Mouse (Mus musculus): ENCODE results near the gene Gk2. TPM values are rescaled to one million over a fixed set of nuclear protein-coding genes. Genes with fewer than 3 reads are reported as not detected.

The Gk2 gene
- polyA plus RNA-seq (2016; fragmentation: Nextera tagmentation; extraction: Ambion mirVana): not detected in 2 replicates

DNA sequence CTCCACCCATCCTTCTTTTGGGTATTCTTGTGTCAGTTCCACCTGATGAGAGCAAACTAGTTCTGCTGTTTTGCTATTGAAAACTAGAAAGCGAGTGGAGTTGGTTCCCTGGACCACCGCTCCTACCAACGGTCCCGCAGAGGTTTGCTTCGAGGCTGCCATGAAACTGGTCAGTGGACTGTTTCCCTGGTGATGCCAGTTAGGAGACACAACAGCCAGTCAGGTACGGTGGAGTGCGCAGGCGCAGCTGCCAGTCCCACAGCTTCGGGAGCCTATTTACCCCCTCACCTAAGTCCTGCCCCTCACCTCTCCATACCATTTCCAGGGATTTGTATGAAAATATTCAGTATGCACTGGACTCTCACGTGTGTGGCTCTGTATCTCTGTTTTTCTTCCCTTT, at the start of gene Gk2:
Gene Gk2 (minus strand): TSS at position 206 of the 400 bp plus-strand sequence.
- H3K4me1 ChIP-seq: peaks cover 2% of the 10 kb centered on the region
- H3K36me3 ChIP-seq: no peaks in the 10 kb centered on the region
- no peak for DNase-seq (ENCODE audit: low spot score)
- H3K27me3 ChIP-seq (ENCODE audit: low read depth, poor library complexity, severe bottlenecking): no peaks in the 10 kb centered on the region
- no peak within 1 kb of the TSS for H3K27ac ChIP-seq
- WGBS: 93% methylated on average over 10 of the region's 10 CpGs
- no peaks in the 10 kb centered on the region for H3K9me3 ChIP-seq (replicated peaks)
- no peak within 1 kb of the TSS for H3K4me3 ChIP-seq

DNA sequence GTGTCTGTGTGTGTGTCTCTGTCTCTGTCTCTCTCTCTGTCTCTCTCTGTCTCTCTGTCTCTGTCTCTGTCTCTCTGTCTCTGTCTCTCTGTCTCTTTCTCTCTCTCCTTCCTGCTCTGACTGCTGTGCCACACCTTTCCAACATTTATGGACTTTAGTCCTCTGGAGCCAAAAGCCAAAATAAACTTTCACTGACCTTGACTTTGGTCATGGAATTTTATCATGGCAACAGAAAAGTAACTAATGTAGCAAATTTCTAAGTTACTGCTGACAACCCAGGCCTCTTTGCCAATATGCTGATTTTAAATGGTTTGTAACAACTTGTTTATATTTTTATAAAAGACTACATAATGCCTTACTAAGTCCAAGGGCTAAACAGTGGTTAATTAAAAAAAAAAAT, 41.2 kb upstream of the Gk2 start:
- DNase-seq (ENCODE audit: low spot score): no peak
- Histone ChIP-seq H3K27me3 (ENCODE audit: low read depth, poor library complexity, severe bottlenecking) (no peaks in the 10 kb centered on the region), H3K4me3 (no peak overlapping the region), H3K9me3 (replicated peaks) (no peaks in the 10 kb centered on the region), H3K4me1 (no peaks in the 10 kb centered on the region), H3K36me3 (no peaks in the 10 kb centered on the region), H3K27ac (no peak overlapping the region)

DNA sequence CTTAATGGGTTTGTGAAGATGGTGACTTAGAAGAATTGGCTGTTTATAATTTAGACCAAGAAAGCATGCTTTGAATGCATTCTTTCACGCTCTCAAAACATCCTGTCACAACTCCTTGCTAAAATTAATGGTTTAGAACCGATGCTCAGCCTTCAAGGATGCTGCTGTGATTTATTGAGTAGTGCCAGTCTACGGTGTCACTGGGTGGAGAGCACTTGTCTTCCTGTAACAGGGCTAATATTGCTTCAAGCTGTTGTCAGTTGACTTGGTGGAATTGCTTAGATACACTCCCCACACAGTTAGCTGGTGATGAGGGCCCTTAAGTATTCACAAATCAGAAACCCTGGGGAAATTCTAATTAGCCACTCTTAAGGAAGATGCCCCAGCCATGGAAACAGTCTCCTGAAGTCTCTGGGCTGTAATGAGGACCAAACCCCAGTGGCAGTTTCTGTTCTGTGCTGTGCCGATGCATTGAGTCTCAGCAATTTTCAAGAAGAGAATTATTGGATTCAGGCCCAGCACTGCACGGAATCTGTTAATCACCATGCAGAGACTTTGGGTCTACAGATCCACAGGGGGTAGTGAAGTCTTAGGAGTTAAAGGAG, 38.8 kb upstream of the Gk2 start:
- WGBS: 63% methylated on average over 5 of the region's 5 CpGs
- H3K27ac ChIP-seq: no peak overlapping the region
- no peaks in the 10 kb centered on the region for H3K4me1 ChIP-seq
- H3K9me3 ChIP-seq (replicated peaks): no peaks in the 10 kb centered on the region
- no peaks in the 10 kb centered on the region for H3K27me3 ChIP-seq (ENCODE audit: low read depth, poor library complexity, severe bottlenecking)
- no peak for DNase-seq (ENCODE audit: low spot score)
- H3K36me3 ChIP-seq: no peaks in the 10 kb centered on the region
- no peak overlapping the region for H3K4me3 ChIP-seq

DNA sequence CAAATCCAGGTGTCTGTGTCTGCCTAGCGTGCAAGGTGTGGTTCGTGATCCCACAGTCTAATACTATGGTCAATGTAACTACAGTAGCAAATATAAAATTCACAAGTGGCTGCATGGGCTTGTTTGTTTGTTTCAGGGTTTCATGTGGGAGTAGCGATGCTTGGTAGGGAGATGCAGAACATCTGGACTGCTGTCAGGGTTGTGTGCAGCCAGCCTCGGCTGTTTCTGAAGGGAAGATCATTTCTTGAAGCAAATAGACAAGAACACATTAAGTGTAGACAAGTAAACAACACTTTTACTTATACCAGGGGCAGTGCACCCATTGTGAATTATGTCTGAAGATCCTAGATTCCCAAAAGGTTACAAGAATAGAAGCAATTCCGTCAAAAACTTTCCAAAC, 36.6 kb upstream of the Gk2 start:
- Histone ChIP-seq H3K27me3 (ENCODE audit: low read depth, poor library complexity, severe bottlenecking) (no peaks in the 10 kb centered on the region), H3K27ac (no peak overlapping the region)

DNA sequence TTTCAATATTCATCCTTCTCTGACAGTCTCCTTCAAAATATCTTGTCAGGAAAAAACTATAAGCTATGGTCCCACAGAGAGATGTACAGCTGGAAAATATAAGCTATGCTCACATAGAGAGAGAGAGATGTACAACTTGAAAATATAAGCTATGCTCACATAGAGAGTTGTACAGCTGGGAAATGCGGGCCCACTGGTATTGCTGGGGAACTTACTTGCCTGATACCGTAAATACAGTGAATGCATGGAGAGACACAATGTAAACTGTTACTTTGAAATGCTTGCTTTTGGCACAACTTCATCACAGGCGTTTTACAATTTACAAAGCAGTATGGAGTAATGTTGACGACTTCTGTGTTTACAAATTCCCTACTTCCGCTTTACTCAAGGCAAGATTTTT, 29.3 kb upstream of the Gk2 start:
- Histone ChIP-seq H3K4me1 (no peaks in the 10 kb centered on the region), H3K27me3 (ENCODE audit: low read depth, poor library complexity, severe bottlenecking) (no peaks in the 10 kb centered on the region), H3K9me3 (replicated peaks) (no peaks in the 10 kb centered on the region), H3K27ac (no peak overlapping the region), H3K4me3 (no peak overlapping the region), H3K36me3 (no peaks in the 10 kb centered on the region)
- 94% methylated on average over 5 of the region's 5 CpGs for WGBS
- no peak for DNase-seq (ENCODE audit: low spot score)

More for the DNA sequence above, 36.6 kb upstream of the Gk2 start:
- 88% methylated on average over 5 of the region's 5 CpGs for WGBS
- DNase-seq (ENCODE audit: low spot score): no peak
- H3K36me3 ChIP-seq: no peaks in the 10 kb centered on the region
- no peaks in the 10 kb centered on the region for H3K9me3 ChIP-seq (replicated peaks)
- H3K4me3 ChIP-seq: no peak overlapping the region
- no peaks in the 10 kb centered on the region for H3K4me1 ChIP-seq

DNA sequence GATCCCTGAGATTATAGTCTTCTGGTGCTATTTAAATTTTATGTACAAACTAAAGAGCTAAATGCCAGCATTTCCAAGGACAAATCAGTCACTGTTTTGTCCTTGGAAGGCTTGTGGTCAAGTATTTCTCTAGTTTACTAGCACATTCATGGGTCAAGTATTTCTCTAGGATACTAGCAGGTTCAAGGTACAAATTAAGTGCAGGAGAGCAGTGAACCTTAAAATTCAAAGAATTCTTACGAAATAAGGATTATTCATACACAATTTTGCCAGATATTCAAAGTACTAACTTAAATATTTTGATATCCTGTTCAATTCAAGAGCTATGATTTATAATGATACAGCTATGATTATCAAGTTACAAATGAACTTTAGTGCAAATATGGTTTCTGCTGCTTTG, 23.2 kb upstream of the Gk2 start:
- Histone ChIP-seq H3K27ac (no peak overlapping the region), H3K36me3 (no peaks in the 10 kb centered on the region), H3K4me1 (no peaks in the 10 kb centered on the region), H3K9me3 (replicated peaks) (no peaks in the 10 kb centered on the region), H3K4me3 (no peak overlapping the region), H3K27me3 (ENCODE audit: low read depth, poor library complexity, severe bottlenecking) (no peaks in the 10 kb centered on the region)
- 75% methylated on average over 1 of the region's 1 CpGs for WGBS
- DNase-seq (ENCODE audit: low spot score): no peak

DNA sequence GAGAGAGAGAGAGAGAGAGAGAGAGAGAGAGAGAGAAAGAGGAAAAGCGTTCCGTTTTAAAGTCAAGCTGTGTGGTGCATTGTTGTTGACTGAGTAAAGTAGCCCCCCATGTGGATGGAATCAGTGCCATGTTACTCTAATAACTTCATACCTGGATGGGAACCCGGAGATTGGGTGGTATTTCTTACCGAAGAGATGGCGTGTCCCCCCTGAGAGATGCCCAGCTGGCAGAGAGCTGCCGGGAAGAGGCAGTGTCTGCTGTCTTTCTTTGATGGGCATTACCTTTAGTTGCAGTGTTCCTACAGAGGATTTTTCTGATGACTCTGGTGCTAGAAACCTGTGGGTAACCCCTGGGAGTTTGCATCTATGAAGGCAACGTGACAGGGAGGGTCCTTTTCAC, 10.4 kb upstream of the Gk2 start:
- no peaks in the 10 kb centered on the region for H3K36me3 ChIP-seq
- no peaks in the 10 kb centered on the region for H3K4me1 ChIP-seq
- WGBS: 91% methylated on average over 7 of the region's 7 CpGs
- H3K9me3 ChIP-seq (replicated peaks): no peaks in the 10 kb centered on the region
- DNase-seq (ENCODE audit: low spot score): no peak
- H3K27me3 ChIP-seq (ENCODE audit: low read depth, poor library complexity, severe bottlenecking): no peaks in the 10 kb centered on the region
- H3K27ac ChIP-seq: no peak overlapping the region
- no peak overlapping the region for H3K4me3 ChIP-seq

DNA sequence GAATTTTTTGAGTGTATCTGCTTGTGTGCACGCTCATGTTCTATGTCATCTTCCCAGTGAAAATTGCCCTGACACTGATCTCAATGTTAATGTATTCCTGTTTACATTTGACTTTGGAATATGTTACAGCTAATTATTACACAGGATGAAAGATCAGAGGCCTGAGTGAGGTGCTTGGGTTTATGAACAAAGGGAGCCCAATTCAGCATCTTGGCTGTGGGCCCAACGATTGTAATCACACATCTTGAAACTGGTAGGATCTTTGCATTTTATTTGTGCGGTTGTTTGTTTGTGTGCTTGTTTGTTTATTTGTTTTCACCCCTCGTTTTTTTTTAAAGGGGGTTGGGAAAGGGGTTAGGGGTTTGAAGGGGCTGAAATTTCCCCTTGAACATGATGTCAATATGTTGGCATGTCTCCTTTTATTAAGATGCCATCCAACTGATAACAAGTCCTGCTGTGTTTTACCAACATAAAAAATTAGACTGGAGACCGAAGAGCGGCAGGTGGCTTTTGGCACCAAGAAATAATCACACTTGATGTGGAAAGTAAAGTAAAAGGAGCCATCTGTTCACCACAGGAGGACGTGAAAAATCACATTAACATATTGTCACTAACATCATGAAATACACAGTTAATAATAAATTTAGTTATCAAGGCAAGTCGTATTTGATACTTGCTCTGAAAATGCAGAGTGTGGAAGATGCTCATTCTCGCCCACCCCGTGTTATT, 9.8 kb upstream of the Gk2 start:
- Histone ChIP-seq H3K4me1 (no peaks in the 10 kb centered on the region), H3K36me3 (no peaks in the 10 kb centered on the region), H3K4me3 (no peak overlapping the region), H3K27ac (no peak overlapping the region), H3K9me3 (replicated peaks) (no peaks in the 10 kb centered on the region), H3K27me3 (ENCODE audit: low read depth, poor library complexity, severe bottlenecking) (no peaks in the 10 kb centered on the region)
- 88% methylated on average over 10 of the region's 10 CpGs for WGBS
- DNase-seq (ENCODE audit: low spot score): no peak

DNA sequence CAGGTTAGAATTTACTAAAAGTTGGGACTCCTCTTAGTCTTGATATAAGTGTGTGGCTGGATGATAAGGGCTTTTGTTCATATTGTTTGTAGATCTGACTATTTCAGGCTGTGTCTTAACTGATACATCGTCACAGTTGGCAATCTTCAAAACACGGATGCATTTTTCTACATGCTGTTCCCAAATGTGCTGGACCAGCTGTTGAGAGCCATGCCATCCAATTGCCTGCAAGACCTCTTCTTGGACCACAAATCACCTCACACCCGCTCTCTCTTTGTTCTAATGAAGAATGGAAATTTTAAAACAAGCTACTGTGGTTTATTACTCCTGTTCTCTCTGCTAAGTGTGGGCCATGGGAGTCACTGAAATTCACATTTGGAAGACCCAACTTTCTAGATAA, 9.1 kb upstream of the Gk2 start:
- no peaks in the 10 kb centered on the region for H3K9me3 ChIP-seq (replicated peaks)

DNA sequence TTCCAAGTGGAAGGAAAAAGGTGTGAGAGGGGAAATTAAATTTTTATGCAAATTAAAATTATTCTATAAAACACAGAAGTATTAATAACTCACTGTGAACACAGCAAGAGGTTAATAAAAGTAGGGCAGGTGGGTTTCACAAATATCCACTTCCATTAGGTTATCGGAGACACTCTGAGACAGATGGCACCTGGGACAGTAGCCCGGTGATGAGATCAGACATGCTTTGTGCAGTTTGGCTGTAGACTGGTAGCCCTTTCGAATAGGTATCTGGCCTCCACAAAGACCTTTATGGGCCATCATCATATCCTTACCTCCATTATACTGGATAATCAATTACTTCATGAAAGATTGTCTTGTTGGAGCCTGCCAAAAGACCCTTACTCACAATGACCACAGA, 6.0 kb upstream of the Gk2 start:
- Histone ChIP-seq H3K9me3 (replicated peaks) (no peaks in the 10 kb centered on the region), H3K4me3 (no peak overlapping the region), H3K27me3 (ENCODE audit: low read depth, poor library complexity, severe bottlenecking) (no peaks in the 10 kb centered on the region), H3K27ac (no peak overlapping the region), H3K4me1 (no peaks in the 10 kb centered on the region), H3K36me3 (no peaks in the 10 kb centered on the region)
- WGBS: 95% methylated on average over 3 of the region's 3 CpGs
- no peak for DNase-seq (ENCODE audit: low spot score)

More for the DNA sequence above, 9.1 kb upstream of the Gk2 start:
- Histone ChIP-seq H3K27ac (no peak overlapping the region), H3K4me1 (no peaks in the 10 kb centered on the region), H3K27me3 (ENCODE audit: low read depth, poor library complexity, severe bottlenecking) (no peaks in the 10 kb centered on the region), H3K4me3 (no peak overlapping the region), H3K36me3 (no peaks in the 10 kb centered on the region)
- DNase-seq (ENCODE audit: low spot score): no peak
- WGBS: 82% methylated on average over 3 of the region's 3 CpGs

DNA sequence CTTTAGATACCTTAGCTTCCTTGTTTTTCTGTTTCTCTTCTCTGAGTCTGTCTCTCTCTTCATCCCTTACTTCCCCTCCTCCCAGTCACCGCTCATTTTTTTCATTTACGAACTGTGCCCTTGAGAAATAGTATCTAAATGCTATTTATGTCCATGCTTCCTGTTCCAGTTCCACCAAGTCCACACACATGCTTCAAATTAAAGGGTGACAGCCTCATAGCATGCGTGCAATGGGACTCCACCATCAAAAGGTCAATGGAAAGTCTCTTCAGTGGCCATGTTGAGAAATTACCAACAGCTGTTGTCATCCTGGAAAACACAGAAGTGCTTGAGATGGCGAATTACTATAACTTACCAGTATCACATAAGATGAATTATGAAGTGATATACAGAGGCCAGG, 5.4 kb downstream of the Gk2 start:
- H3K27me3 ChIP-seq (ENCODE audit: low read depth, poor library complexity, severe bottlenecking): no peaks in the 10 kb centered on the region
- peaks cover 10% of the 10 kb centered on the region for H3K4me1 ChIP-seq
- peak; percentile 37 for DNase-seq (ENCODE audit: low spot score)
- H3K27ac ChIP-seq: no peak overlapping the region
- H3K36me3 ChIP-seq: no peaks in the 10 kb centered on the region
- no peak overlapping the region for H3K4me3 ChIP-seq
- no peaks in the 10 kb centered on the region for H3K9me3 ChIP-seq (replicated peaks)
- 48% methylated on average over 4 of the region's 4 CpGs for WGBS

DNA sequence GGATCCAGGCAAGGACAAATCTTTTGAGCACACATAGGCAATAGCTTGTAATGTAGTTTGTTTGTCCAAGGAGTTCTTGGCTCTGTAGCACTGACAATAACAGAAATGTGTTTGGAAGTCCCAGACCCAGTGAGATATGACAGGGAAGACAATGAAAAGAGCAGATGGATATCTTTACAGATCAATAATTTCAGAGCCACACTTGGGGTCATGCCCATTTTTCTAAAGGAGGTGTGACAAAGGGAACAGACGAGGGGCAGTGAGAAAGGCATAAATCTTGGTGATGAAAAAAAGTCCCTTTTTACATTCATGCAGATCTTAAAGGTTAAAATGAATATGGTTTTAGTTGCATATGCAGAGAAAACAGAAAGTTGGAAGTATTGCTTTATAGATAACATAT, 12.6 kb downstream of the Gk2 start:
- no peak for DNase-seq (ENCODE audit: low spot score)
- no peaks in the 10 kb centered on the region for H3K4me1 ChIP-seq
- 64% methylated on average over 1 of the region's 1 CpGs for WGBS
- H3K9me3 ChIP-seq (replicated peaks): no peaks in the 10 kb centered on the region
- H3K27ac ChIP-seq: no peak overlapping the region
- H3K27me3 ChIP-seq (ENCODE audit: low read depth, poor library complexity, severe bottlenecking): no peaks in the 10 kb centered on the region
- no peak overlapping the region for H3K4me3 ChIP-seq
- no peaks in the 10 kb centered on the region for H3K36me3 ChIP-seq

DNA sequence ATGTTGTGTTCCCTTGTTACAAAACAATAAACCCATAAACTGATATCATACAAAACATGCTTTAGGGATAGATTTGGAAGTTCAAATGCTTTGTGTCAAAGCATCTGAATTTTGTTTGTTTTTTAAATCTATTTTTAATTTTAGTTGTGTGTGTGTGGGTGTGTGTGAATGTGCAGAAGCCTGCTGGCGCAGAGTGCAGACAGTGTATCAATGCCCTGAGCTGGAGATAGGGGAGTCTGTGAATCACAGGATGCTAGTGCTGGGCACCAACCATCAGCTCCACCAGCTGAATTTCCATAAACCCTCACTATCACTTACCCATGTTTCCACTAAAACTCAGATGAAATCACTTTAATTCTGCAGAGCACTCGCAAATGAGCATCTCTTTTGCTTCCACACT, 24.3 kb downstream of the Gk2 start:
- Histone ChIP-seq H3K4me1 (no peaks in the 10 kb centered on the region; the same call in 1 of the 2 replicates), H3K36me3 (no peaks in the 10 kb centered on the region), H3K27ac (no peak overlapping the region), H3K4me3 (no peak overlapping the region), H3K27me3 (ENCODE audit: low read depth, poor library complexity, severe bottlenecking) (no peaks in the 10 kb centered on the region), H3K9me3 (replicated peaks) (no peaks in the 10 kb centered on the region)
- WGBS: 90% methylated on average over 2 of the region's 2 CpGs
- DNase-seq (ENCODE audit: low spot score): no peak

DNA sequence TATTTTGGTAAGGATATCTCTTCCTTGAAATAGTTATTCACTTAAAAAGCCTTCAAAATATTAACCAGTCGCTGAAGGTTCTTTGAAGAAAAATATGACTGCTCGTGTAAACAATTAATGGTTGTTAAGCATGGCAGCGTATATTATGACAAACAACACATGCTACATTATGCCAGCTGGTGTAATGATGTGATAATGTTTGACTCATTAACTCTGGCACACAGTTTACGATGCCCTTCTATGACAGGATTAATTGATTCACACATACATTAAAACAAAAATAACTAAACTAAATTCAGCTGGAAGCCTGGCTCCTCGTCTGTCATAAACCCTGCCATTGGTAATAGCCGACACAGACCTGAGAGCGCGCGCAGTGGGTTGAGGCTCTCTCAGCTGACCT, 26.8 kb downstream of the Gk2 start:
- Histone ChIP-seq H3K36me3 (no peaks in the 10 kb centered on the region), H3K27ac (no peak overlapping the region), H3K4me3 (no peak overlapping the region), H3K9me3 (replicated peaks) (no peaks in the 10 kb centered on the region), H3K4me1 (no peaks in the 10 kb centered on the region; the same call in 1 of the 2 replicates), H3K27me3 (ENCODE audit: low read depth, poor library complexity, severe bottlenecking) (no peaks in the 10 kb centered on the region)
- DNase-seq (ENCODE audit: low spot score): no peak
- WGBS: 83% methylated on average over 9 of the region's 9 CpGs

Data from limb, embryonic 10.5 days (tissue).